Mouse (Mus musculus) layer of hippocampus, adult 18-20 months (tissue): ENCODE data around the gene Ms4a15. TPM values are rescaled to one million over a fixed set of nuclear protein-coding genes. Genes with fewer than 3 reads are reported as not detected.
A peak's percentile ranks its signal among the peaks of the same experiment; 100 is the strongest.

Source experiments
- DNase-seq, 2 experiments: peaks; one replicate each; pipeline ENCODE4 v3.0.0; 2022; ENCODE audit warnings: low spot score in 2 of 2
- long read RNA-seq: library from polyadenylated mRNA; stranded (forward); transcript quantifications from one replicate; pipeline ENCODE4 v2.0.0, GENCODE M21; 2021
- total RNA-seq, 2 experiments: library from RNA; stranded (reverse); gene quantifications; 2 replicates each; pipeline ENCODE4 v1.2.3; 2021

Gene Ms4a15
- total RNA-seq, result not detected
- long read RNA-seq, result 0 reads

DNA sequence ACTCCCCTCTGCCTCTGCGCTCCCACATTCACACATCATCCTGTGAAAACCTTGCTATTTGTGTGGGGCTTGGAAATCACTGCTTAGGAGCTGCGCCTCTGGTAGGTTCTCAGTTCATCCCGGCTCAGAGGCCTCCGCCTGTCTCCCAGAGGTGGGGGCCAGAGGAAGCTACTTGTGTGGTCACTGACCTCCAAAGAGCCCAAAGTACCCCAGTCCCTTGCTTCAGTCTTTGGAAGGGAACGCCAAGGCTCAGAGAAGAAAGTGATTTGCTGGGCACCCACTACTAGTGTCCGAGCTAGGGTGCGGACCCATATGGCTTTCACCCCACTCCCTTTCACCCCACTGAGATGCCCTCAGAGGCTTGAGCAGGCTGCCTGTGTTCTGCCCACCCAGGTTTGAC, at the start of gene Ms4a15:
Ms4a15 (minus strand) TSS at position 101 of the 400 bp plus-strand sequence.
- DNase-seq, result no peak

GRCm38 (mm10) chr19:11037570-11037969, 44.5 kb upstream of the Ms4a15 start:
- no peak for DNase-seq

GRCm38 (mm10) chr19:11022382-11022781, 29.3 kb upstream of the Ms4a15 start:
- DNase-seq, result no peak

DNA sequence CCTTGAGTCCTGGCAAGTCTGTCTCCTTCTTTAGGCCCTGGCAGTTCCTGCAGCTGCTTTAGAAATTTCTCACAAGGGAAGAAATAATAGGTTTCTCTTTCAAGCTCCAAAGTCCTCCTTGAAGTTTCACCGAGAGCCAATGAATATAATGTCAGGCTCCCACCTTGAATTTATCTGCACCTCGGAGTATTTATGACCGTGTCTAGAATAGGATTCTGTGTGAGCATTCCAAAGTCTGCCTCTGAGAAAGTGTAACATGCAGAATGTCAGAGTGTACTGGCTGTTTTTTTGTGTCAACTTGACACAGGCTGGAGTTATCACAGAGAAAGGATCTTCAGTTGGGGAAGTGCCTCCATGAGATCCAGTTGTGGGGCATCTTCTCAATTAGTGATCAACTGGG, 24.8 kb upstream of the Ms4a15 start, which contains the start of gene Ms4a18:
Ms4a18 (minus strand) TSS at position 141 of the 400 bp plus-strand sequence.
- DNase-seq, result no peak

GRCm38 (mm10) chr19:11017251-11017650, 24.2 kb upstream of the Ms4a15 start:
- DNase-seq, result no peak

GRCm38 (mm10) chr19:11015998-11016397, 22.9 kb upstream of the Ms4a15 start:
- no peak for DNase-seq

- no peak for DNase-seq
Observed at GRCm38 (mm10) chr19:11015468-11015867, 22.4 kb upstream of the Ms4a15 start.

DNA sequence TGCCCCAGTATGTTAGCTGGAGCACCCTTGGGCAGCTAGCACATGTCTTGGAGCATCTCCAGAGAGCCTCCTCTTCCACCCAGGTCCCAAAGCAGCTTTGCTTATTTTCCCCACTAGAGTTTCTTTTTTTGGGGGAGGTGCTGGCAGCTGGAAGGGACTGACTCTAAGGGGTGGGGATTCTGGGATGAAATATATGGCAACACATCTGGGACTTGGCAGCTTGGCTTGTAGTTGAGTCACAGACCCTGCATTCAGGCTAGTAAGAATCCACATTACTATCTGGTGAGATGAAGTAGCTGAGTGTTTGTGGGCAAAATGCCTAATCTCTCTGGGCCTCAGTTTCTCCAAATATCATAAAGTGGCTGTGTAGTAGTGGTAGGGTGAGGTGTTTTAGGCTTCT, 1.1 kb downstream of the Ms4a15 start:
- no peak for DNase-seq

- DNase-seq, result no peak
Observed at GRCm38 (mm10) chr19:10990751-10991150, 2.3 kb downstream of the Ms4a15 start.

GRCm38 (mm10) chr19:10988563-10988962, 4.5 kb downstream of the Ms4a15 start:
- DNase-seq, result no peak

DNA sequence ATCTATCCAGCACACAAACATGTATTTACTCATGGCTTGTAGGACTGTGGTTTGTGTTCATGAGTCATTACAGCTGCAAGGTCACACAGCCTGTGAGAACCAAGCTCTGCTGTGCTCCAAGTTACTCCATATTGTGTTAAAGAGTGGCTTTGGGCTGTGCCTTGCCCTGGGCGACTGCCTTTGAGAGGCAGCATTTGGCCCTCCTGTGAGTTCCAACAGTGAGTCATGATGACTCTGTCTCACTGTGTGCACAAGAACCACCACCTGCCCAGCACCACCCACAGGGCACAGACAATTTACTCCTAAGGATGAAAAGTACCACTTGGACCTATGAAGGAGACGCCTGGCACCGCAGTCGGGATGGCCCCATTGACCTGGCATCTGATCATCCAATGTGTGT, 7.2 kb downstream of the Ms4a15 start:
- DNase-seq, result no peak

GRCm38 (mm10) chr19:10984551-10984950, 8.5 kb downstream of the Ms4a15 start:
- no peak for DNase-seq

DNA sequence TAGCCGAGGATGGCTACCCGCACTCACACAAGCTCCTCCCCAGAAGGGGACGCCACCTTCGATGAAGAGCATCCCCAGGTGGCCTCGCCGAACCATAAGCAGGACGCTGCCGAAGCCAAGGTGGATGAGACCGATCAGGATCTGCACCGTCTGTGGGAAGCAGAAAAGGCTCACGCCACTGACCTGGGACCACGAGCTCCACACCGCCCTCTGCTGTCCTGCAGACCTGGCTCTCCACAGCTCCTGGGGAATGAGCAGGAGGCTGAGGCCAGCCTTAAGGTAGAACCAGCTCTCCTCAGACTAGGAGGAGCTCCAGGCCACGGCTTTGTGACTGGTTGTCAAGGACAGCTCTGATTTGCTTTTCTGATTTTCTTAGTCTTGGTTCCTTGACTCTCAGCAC, 9.9 kb downstream of the Ms4a15 start:
- DNase-seq, result no peak

DNA sequence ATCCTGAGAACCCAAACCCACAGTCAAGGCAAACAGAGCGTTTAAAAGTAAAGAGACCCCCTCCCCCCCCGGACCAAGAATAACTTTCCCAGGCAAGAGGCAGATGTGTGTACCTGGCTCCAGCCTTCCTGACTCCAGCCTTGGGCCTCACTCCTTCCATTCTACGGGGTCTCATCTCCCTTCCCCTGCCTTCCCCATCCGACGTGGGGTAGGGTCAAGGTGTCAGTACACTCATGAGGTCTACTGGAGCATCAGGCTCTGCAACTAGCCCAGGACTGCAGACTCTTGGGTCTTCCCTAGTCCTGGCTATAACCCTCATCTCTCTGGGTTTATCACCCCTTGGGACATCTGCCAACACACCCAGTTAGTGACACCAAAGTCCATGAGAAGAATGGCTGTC, 12.8 kb downstream of the Ms4a15 start:
- no peak for DNase-seq

- DNase-seq, result peak; percentile 29 to 77
Observed at GRCm38 (mm10) chr19:10979184-10980168, 13.6 kb downstream of the Ms4a15 start.

DNA sequence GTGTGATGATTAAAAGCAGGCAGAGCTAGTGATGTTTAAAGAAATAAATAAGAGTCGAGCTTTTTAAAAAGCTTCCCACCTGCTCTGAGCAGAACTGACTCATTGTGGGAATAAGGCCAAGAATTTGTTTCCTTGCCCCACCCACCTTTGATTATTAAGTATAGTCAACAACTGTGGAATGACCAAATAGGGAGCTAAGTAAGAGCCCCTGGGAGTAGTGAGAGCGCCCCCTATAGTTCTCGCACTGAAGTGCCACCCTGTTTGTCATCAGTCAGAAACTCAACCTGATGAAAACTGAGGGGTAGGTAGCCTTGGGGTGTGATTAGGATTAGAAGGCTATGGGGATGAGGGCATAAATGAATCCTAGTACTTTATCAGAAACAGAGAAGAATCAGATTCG, 16.7 kb downstream of the Ms4a15 start:
- DNase-seq, result no peak

DNA sequence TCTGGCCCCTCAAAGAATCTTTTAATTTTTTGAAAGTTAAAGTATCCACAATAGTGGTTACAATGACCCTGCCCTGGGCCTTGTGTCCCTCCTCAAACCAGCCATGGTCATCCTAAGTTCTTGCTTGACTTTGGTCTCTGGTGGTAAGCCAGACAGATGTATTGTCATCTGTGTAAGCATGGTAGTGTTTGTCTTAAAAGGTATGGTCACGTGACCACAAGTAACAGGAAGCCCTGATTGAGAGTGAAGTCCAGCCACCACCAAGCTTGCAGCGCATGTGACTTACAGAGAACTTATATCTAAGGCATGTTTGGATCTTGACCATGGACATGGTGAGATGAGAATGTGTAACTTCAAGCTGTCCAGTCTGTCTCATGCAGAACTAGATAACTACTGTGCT, 17.9 kb downstream of the Ms4a15 start:
- no peak for DNase-seq

DNA sequence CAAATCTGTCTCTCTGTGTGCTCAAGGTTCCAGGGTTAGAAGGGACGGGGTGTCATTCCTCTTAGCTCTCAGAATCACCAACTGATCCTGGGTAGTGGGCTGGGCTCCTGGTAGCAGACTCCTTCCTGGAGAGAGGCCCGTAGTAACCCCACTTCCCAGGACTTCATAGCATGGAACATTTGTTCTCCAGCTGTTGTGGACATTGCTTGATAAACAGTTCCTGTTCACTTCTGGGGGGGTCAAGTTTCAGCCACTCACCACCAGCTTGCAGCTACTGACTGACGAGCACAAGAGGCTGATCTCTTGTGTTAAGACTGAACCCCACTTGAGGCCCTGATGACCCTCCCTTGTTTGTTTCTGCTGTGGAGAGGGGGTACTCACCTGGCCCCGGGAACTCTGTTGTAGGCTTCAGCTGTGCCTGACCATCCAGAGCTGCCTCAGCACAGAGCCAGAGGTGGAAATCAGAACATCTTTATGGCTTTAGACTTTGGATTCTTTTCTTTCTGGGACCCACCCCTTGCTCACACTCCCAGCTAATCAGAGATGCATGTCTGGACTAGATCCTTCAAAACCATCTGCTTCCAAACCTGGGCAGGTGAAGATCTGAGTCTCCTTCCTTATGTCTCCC, 18.7 kb downstream of the Ms4a15 start, which contains the start of gene Ms4a10:
Ms4a10 (minus strand) TSS at position 433 of the 628 bp plus-strand sequence.
- DNase-seq, result no peak

GRCm38 (mm10) chr19:10973187-10973586, 19.9 kb downstream of the Ms4a15 start:
- DNase-seq, result no peak

DNA sequence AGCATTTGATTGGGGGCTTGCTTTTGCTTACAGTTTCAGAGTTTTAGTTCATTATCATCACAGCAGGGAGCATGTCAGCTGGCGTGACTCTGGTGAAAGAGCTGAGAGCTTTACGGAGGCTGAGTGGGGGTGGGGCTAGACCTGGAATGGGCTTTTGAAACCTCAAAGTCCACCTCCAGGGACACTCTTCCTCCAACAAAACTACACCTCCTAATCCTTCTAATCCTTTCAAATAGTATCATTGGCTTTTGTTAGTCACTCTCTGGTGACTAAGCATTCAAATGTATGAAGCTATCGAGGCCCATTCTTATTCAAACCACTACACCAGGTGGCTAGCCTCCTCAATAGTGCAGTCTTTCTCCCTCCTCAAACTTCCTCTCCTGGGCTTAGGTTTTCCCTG, 20.4 kb downstream of the Ms4a15 start:
- no peak for DNase-seq

DNA sequence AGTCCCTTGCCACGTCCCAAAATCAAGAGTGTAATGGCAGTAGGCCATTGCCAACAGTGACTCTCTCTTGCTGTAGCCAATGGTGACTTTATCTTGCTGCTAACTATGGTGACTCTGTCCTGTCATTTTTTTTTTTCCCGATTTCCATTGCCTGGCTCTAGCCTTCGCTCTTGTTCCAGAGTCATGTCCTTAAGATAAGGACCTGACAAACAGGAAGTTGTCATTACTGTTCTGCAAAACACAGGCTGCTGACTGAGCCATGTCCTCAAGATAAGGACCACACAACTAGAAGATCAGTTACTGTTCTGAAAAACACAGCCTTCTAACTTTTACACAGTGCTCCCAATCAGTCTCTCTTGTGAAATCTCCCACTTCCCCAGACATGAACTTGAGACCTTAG, 22.6 kb downstream of the Ms4a15 start:
- DNase-seq, result no peak

DNA sequence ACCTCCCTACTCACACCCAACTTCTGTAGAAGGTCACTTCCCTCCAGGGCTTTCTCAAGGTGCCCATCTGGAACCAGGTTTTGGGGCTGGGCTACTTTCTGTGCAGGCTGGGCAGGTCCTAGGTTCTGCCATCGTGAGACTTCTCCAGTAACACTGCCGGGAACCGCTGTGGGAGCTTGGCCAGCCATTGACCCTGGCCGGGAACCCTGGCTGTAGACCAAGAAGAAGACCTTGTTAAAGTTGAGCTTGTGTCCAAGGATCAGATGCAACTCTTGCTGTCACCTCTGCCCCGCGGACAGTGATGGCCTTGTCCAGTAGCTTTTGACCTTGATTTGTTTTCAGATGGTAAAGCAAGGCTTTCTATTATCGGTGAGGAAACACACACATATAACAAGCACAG, 24.5 kb downstream of the Ms4a15 start:
- DNase-seq, result no peak
